Mouse (Mus musculus): ENCODE results near the gene Kmt2d.
"Not testable (repeated sequence)": the region's sequence is repeated elsewhere in the genome, so short reads cannot be mapped to it uniquely, and the experiment has no call there.

Gene Kmt2d

DNA sequence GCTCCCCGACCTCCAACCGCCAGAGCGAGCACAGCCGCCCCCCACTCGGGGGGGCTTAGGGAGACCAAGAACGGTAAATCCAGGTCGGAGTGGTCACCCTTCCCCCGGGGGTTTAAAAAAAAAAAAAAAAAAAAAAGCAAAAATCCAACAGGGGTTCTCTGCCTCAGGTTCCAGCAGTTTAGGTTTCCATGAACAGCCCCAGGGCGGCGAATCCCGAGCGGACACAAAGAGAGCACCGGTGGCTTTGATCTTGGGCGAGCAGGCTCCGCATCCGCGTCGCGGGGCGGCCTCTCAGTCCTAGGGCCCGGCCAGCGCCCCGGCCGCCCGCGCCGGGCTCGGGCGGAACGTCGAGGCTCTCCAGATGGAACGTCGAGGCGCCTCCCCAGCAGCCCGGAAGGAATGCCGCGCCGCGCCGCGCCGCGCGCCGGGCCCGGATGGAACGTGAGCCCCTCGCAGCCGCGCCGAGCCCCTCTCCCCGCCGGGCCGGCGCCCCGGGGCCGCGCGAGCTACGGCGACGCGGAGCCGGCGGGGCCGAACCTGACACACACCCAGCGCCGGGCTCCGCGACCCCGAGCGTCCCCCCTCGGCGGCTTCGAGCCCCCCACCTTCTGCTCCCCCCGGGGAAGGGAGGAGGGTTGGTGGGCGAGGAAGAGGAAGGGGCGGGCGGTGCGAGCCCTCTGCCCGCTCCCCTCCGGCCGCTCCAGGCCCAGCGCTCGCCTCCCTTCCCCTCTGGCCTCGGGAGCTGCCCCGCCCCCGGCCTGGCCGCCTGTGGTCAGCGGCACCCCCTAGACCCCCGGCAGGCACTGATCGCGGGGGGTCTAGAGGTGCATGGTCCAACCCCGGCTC, at the start of gene Kmt2d:
Kmt2d (minus strand) TSS at position 135 of the 846 bp plus-strand sequence.
- DNase-seq (ENCODE audit: low read depth, low spot score): no peak

DNA sequence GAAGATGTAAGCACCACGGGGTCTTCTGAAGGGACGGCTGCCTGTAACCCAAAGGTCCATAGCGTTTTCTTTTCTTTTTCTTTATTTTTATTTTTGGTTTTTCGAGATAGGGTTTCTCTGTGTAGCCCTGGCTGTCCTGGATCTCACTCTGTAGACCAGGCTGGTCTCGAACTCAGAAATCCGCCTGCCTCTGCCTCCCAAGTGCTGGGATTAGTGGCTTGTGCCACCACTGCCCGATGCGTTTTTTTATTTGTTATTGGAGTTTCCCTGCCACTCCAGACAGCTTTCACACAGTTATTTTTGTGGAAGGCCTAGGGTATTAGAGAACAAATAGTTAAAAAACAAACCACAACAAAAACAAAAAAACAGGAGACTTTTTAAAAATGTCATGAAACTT, 47.5 kb upstream of the Kmt2d start:
- DNase-seq (ENCODE audit: low read depth, low spot score): not testable (repeated sequence)

DNA sequence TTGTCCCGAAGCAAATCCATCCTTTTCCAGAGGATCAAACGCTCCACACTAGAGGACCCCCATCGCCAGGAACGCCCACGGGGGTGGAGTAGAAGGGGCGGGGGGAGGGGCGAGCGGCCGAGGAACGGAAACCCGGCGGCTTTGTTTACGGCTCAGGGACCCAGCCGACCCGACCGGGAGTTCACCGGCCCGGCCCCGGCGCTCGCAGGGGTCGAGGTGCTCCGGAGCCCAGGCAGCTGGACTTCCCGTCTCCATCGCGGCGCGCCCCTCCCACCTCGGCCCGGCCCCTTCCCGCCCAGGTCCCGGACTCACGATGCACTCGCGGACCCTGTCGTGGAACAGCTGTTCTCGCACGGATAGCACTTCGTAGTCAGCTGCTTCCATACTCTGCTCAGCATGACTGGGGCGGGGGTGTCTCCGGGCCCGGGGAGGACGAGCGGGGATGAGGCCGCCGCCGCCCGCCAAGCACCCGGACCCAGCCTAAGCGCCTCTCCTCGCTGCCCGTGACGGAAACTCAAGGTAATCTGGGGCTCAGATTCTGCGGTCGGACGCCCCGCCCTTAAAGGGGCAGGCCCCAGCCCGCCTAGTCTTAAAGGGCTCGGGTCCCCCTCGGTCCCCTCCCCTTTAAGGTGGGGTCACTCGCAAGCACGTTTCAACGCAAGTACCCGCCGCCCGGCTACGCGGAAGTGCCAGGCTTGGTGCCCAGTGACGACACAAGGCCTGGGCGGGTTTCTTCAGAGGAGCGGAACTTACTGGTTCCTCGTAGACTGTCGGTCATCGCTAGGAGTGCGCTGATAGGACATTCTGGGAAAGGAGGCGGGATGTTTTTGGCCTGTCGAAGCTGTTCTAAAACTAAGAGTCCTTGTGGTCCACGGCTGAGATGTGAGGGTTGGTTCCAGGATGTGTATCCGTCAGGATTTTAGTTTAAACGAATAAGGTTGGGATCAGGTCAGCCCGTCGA, 46.8 kb upstream of the Kmt2d start, which contains the start of gene Lmbr1l:
Lmbr1l (minus strand) TSS at position 694 of the 961 bp plus-strand sequence.
- DNase-seq (ENCODE audit: low read depth, low spot score): peak; percentile 99

DNA sequence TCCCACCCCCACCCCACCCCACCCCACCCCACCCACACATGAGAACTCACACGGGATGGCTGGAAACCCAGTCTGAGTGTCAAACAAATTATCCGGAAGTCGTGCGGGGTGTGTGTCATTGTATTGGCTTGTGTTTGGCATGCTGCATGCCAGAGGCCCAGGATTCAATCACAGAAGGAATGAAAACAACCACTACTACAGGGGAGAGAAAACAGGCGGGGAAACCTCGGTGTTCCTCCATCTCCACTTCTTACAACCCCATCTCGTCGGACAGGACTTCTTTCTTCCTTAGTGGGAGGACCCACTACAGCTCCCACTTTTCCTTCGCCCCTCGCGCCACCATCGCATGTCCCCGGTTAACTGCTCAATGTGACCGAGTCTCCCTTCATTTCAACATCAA, 46.1 kb upstream of the Kmt2d start:
- DNase-seq (ENCODE audit: low read depth, low spot score): no peak

DNA sequence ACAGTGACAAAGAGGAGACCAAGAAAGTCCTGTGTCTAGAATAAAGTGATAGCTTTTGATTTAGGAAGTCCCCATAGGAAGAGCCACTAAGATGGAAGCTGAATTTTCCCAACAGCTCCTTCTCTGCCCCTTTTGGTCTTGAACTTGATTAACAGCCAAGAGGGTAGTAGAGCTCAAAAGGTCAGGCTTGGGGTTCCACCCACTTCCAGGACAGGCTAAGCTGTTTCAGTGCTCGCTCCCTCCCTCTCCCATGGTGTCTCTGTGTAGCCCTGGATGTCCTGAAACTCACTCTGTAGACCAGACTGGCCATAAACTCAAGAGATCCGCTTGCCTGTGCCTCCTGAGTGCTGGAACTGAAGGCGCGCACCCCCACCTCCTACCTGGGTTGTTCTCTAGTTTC, 45.0 kb upstream of the Kmt2d start:
- DNase-seq (ENCODE audit: low read depth, low spot score): no peak

DNA sequence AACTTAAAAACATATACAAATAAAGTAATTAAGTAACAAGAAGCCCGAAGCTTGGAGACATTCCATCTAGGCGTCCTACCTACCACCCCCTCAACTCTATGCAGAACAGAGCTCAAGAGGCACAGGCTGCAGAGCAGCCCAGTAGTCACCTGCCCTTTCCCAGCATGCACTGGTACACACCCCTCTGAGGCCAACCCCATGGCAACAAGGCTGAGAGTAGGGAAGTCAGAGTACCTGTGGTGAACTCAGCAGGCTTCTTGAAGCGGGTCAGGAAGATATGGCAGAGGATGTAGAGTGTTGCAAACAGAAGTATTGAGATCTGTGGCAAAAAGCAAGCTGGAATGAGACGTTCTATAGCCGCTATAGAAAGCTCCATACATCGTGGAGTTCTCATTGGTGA, 43.9 kb upstream of the Kmt2d start:
- DNase-seq (ENCODE audit: low read depth, low spot score): no peak

DNA sequence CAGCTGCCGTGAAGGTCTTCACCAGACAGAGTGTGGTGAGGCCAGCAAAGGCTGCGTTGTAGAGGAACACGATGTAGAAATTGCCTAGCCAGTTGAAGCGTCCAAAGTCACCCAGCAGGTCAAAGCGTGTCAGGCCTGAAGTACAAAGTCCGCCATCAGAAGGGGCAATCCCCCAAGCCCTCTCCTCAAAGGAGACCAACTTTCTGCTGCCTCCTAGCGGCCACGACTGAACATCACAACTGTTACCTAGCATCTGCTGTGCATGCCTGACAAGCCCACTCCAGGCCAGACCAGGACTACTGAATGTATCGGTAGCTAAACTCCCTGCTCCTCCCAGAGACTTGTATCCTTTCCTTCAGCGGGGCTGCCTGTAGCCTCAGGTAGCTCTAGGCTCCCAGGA, 33.7 kb upstream of the Kmt2d start:
- no peak for DNase-seq (ENCODE audit: low read depth, low spot score)

DNA sequence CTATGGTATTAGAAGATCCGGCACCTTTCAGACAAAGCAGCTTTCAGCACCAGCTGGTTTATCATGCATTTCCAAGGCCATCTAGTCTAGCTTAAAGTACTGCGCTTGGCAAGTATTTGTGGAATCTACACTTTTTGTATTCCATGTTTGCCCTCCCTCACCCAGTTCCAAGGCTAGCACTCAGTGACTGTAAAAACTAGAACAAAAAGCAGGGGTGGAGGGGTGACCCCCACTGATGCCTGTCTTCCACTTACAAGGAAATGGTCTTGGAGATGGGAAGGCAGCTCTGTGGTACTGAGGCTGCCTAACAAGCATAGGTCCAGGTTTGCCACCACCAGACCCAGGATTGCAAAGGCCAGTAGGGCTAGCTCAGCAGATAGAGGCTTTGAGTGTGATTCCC, 31.6 kb upstream of the Kmt2d start:
- DNase-seq (ENCODE audit: low read depth, low spot score): no peak

DNA sequence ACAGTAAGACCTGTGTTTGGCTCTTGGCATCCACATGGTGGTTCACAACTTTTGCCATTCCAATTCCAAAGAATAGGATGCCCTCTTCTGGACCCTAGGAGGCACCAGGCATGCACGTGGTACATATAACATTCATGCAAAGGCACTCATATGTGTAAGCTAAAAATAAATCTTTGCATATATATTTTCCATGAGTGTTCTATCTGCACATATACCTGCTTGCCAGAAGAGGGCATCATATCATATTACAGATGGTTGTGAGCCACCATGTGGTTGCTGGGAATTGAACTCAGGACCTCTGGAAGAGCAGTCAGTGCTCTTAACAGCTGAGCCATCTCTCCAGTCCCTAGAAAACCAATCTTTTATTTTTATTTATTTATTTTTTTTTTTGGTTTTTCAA, 30.5 kb upstream of the Kmt2d start:
- no peak for DNase-seq (ENCODE audit: low read depth, low spot score)

DNA sequence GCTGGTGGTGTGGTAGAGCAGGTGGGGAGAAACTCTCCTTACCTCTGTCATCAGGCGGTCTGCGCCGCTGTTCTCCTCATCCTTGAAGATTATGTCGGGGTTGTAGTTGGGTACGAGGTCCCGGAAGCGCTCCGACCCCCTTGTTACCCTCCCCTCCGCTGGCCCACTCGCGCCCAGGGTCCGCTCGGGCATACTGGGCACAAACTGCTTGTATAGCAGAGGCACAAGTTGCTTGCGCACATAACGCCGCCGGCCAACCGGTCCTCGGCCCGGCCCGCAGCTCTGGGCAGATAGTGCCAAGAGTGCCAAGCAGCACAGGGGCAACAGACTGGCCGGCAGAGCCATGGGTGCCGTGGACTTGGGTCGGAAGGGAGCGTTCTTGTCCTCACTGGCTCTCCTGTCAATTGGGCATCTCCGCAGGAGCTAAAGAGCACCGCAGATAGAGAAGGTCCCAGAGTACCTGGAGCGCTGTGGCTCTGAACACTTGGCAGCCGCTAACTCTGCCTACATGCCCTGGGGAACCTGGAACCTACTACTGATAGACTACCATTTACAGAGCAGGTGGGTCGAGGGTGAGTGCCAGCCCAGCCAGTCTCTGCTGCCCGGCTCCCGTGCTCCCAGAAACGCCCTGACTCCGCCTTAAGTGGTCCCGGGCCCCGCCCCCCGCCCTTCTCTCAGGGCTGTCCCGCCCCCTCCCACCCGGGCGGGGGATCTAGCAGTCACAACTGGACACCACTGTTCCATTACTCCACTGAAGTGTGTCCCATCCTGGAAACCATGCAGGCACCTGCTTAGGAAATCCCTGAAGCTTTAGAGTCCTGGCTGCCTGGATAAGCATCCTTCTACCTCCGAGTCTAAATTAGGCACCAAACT, 27.2 kb upstream of the Kmt2d start, which contains the start of gene Dhh:
Dhh (minus strand) TSS at position 613 of the 873 bp plus-strand sequence.
- DNase-seq (ENCODE audit: low read depth, low spot score): no peak

DNA sequence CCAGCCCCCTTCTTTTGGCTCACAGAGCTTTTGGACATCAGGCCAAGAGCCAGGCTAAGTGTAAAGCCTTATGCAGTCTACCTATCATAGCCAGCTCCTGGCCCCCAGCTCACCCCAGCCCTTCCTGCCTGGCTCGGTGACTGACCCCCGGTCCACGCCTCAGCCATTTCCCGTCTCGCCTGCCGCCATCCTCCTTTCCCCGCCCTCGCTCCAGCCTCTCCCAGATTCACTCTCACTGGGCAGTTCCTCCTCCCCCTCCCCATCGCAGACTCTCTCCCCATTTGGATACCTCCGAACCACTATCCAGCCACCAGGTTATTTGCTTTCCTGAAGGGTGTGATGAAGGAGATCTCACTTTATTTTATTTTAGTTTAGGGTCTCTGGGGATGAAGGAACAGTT, 26.5 kb upstream of the Kmt2d start:
- no peak for DNase-seq (ENCODE audit: low read depth, low spot score)

DNA sequence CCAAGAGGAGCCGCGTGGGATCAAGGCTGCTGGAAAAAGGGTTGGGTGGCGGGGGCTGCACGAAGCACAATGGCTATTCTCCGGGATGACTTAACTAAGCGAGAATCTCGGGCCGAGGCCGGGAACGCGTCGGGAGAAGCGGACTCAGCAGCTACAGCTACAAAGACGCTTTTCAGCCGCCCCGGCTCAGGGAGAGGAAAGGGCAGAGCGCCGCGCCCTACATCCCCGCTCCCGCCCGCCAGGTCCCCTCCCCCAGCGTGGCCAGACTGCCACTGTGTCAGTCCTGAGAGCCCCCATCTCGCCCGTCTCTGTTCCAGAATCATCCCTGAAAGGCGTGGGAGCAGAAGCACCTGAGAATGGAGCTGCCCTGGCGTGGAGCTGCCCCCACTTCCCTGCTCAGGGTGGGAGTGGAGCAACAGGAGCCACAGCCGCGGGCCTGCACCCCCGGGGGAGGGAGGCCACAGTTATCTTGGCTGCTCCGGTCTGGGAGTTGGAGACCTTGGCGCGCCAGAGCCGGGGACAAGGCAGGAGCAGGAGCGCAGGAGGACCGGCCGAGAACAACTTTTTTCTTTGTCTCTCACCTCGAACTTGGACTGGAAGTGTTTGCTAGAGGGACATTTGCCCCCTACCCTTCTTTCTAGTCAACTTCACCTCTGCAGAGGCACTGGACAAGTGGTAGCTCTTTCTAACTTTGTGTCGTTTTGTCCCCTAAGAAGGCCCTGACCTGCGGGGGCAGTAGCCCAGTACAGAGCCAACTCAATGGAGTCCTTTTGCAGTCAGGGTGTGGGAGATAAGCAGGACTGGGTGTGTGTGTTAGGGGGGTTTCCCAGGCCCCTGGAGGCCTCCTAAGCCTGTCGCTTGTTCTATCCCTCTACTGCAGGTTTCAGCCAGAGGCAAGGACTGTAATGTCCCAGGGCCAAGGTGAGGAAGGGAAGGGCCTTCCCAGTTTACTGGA, 24.9 kb upstream of the Kmt2d start:
- no peak for DNase-seq (ENCODE audit: low read depth, low spot score)

DNA sequence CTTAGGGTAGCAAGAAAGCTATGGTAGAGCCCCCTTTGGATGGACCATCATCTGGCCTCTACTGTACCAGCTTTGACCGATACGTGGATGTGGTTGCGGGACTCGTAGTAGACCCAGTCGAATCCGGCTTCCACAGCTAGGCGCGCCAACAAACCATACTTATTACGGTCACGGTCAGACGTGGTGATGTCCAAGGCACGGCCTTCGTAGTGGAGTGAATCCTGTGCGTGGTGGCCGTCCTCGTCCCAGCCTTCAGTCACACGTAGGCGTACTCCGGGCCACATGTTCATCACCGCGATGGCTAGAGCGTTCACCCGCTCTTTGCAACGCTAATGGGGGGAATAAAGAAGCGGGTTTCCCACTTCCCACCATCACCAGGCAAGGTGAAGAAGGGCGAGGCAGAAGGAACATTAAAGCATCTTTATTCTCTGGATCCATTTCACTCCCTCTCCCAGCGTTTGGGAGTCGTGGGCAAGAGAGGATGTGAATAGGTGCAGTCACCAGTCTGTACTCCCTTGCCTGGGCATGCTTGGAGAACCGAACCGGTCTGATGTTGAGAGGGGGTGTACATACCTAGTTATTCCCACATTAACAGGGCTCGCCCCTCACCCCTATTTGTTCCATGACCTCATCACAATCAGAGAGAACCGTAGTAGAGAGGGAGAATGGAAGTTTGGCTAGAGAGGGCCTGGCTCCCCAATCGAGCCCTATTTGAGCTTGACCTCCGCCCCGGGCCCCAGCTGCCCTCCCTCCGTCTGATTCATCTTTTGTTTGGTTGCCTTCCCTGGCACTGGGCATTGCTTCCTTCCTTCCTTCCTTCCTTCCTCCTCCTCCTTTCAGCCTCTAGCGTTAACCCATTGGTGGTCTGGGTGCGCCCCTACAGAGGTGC, 24.0 kb upstream of the Kmt2d start:
- DNase-seq (ENCODE audit: low read depth, low spot score): no peak

DNA sequence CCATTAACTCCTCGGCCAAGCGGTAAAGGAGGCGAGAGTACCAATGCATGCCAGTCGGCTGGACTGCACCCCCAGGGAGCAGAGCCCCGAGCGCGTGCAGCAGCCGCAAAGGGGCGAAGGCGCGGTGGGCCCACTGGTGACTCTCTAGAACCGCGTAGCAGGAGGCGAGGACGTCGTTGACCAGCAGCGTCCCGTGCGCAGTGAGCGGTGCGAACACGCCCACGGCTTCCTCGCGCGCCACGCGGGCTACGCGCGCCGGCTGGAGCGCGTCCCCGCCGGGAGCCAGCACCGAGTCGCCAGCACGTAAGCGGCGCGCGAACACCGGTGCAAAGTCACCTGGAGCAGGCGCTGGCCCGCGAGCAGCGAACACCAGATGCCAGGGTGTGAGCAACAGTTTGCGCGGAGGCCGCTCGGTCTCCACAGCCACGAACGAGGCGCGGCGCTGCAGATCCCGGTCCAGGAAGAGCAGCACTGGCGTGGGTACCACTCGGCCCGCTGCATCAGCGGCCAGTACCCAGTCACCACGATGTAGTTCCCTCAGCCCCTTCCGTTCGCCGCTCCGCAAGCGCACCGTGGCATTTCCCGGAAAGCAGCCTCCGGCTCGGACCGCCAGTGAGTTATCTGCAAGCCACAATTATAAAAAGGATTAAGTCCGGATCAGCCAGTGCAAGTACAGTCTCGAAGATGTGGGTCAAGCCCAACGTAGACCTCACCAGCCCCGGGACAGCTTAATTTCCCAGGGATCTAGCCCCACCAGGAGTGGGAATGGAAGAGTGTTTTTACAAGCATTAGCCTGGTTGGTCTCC, 23.1 kb upstream of the Kmt2d start, which contains the start of gene Rhebl1:
Rhebl1 (minus strand) TSS at position 601 of the 806 bp plus-strand sequence.
- no peak for DNase-seq (ENCODE audit: low read depth, low spot score)

DNA sequence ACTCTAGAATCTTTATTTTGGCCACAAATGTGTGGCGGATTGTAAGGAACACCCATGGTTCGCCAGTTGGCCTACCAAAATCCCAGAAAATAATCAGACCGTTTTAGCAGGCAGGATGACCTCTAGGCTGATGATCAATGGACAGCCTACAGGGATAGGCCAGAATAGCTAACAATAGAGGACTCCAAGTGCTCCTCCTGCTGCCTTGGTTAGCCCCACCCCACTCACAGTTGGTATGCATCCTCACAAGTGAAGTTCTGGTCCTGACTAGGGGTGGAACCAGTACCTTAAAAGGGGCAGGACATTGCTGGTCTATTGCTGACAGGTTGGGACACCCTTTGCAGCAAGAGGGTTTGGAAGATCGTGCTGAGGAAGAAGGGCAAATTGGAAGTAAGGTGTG, 22.0 kb upstream of the Kmt2d start:
- DNase-seq (ENCODE audit: low read depth, low spot score): no peak

DNA sequence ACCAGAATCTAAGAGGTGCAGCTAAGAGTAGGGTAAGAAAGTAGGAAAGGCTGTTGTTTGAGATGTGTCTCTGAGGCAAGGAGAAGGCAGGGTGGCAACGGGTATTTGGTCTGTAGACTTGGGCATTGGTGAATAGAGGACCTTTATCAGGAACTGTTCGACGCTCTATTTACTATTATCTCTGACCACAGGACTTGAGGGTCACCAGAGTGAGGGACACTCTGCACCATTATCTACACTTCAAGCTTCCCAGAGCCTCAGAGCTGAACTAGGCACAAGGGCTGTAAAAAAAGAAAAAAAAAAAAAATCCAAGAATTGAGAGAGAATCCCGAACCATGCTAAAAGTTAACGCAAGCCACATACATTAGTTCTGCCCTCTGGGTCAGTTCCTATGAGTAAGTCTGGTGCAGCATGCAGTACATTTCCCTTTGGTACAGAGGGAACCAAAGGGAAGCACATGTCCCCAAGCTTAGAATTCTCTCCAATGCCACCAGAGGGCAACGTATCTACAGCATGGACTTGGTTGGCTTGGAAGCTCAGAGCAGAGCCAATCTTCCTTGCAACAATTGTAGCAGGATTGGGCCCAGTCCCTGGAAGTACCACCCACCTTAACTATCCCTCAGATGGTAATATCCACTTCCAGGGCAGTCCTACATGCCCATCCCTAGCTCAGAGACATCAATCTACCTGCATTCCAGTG, 21.1 kb upstream of the Kmt2d start:
- peak; percentile 74 for DNase-seq (ENCODE audit: low read depth, low spot score)

DNA sequence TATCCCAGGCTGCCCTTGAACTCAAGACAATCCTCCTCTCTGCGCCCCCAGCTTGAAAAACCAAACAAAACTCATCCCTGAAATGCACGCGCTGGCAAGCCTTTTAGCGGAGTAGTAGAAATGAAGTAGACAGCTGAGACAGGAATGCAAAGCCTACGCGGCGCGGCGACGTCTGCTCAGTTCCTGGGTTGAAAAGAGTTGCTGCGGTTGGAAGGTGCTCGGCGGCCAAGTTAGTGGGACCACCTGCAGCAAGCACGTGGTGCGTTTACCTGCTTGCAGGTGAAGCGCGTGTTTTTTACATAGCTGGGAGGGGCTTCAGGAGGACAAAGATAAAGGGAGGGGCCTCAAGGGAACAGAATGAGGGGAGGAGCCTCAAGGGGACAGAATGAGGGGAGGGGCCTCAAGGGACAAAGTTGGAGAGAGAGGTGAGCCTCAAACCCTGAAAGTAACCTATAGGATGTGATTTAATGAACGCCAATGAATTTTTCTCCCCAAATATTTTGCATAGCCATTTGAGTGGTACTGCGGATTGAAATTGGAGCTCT, 20.3 kb upstream of the Kmt2d start:
- no peak for DNase-seq (ENCODE audit: low read depth, low spot score)

Measured in telencephalon, adult 2 months (tissue).